Mouse (Mus musculus) ES-E14 (cell line): Measurements from ENCODE around the gene Osbpl8. TPM values are rescaled to one million over a fixed set of nuclear protein-coding genes. Genes with fewer than 3 reads are reported as not detected.

Experiments
- DNase-seq: peaks from one replicate; pipeline ENCODE4 v3.0.0-alpha.2; 2013; ENCODE audit warnings: low read depth, low spot score
- H3K27ac ChIP-seq: 2 replicates; pipeline ENCODE4 v1.5.1; 2012; ENCODE audit warnings: low read depth, mild to moderate bottlenecking, low read length, moderate library complexity, mixed read lengths; ENCODE audit not compliant: poor library complexity, insufficient read depth, severe bottlenecking
- H3K36me3 ChIP-seq: 2 replicates; pipeline ENCODE4 v1.6.1; 2012; ENCODE audit warnings: mild to moderate bottlenecking, low read length, moderate library complexity, mixed read lengths; ENCODE audit not compliant: control insufficient read depth, poor library complexity, insufficient read depth, severe bottlenecking
- H3K4me1 ChIP-seq, 2 experiments: fragments of 150-350 bp in 1 of 2; sonication (generic) in 1 of 2; 2 replicates each; pipeline ENCODE4 v1.6.1; 2012; ENCODE audit warnings: low read length in 2 of 2, mild to moderate bottlenecking in 1 of 2, mixed read lengths in 1 of 2; ENCODE audit not compliant: control insufficient read depth in 2 of 2, insufficient read depth in 2 of 2, poor library complexity in 1 of 2
- H3K4me3 ChIP-seq, 2 experiments: fragments of 150-350 bp in 1 of 2; sonication (generic) in 1 of 2; 2 replicates each; pipeline ENCODE4 v1.5.1; 2012; ENCODE audit warnings: low read length in 2 of 2, low read depth in 1 of 2, mild to moderate bottlenecking in 1 of 2, mixed read lengths in 1 of 2; ENCODE audit not compliant: insufficient read depth in 1 of 2, poor library complexity in 1 of 2, severe bottlenecking in 1 of 2
- H3K9ac ChIP-seq: 2 replicates; pipeline ENCODE4 v1.6.1; 2012; ENCODE audit warnings: low read depth, mild to moderate bottlenecking, low read length, mixed read lengths; ENCODE audit not compliant: poor library complexity, insufficient read depth, severe bottlenecking
- H3K9me3 ChIP-seq: fragments of 150-350 bp; sonication (generic); 2 replicates; pipeline ENCODE4 v1.6.1; 2012; ENCODE audit warnings: low read depth, mild to moderate bottlenecking, low read length; ENCODE audit not compliant: control insufficient read depth, insufficient read depth
- CHD2 ChIP-seq: IDR thresholded peaks from 2 replicates; pipeline ENCODE4 v1.6.1; 2014; ENCODE audit warnings: mild to moderate bottlenecking, low read depth, low read length, inconsistent platforms
- HCFC1 ChIP-seq: IDR thresholded peaks from 2 replicates; pipeline ENCODE4 v1.6.1; 2012; ENCODE audit warnings: low read length, inconsistent platforms, borderline replicate concordance; ENCODE audit not compliant: insufficient read depth
- MAFK ChIP-seq: IDR thresholded peaks from 2 replicates; pipeline ENCODE4 v1.6.1; 2014; ENCODE audit warnings: mild to moderate bottlenecking, low read depth, low read length, inconsistent platforms; ENCODE audit not compliant: insufficient read depth
- ZC3H11A ChIP-seq: IDR thresholded peaks from 2 replicates; pipeline ENCODE4 v1.6.1; 2012; ENCODE audit warnings: low read depth, mild to moderate bottlenecking, inconsistent platforms, low read length, borderline replicate concordance
- ZNF384 ChIP-seq: IDR thresholded peaks from 2 replicates; pipeline ENCODE4 v1.6.1; 2012; ENCODE audit warnings: low read depth, low read length, inconsistent platforms
- in situ Hi-C, 2 experiments: fragments of 600-800 bp; cut with MboI; formaldehyde crosslinking; loops; one replicate each; pipeline ENCODE4 v1.15.1; 2025; ENCODE audit warnings: low sequenced_read_pairs in 2 of 2, inconsistent platforms in 1 of 2; ENCODE audit not compliant: unreplicated experiment in 2 of 2
- total RNA-seq: library from RNA; depleted of rRNA; stranded (reverse); fragments of 300-350 nt; gene quantifications from 2 replicates; pipeline ENCODE4 v1.2.3, GENCODE M21; 2012

Gene Osbpl8
- total RNA-seq, 1 experiment: 20.7 TPM

- no peaks in the 10 kb centered on the region for H3K9me3 ChIP-seq
- H3K4me3 ChIP-seq: no peak overlapping the region
- no peaks in the 10 kb centered on the region for H3K36me3 ChIP-seq
- TF ChIP-seq MAFK (no peak), ZNF384 (no peak), CHD2 (no peak), HCFC1 (no peak), ZC3H11A (no peak)
- in situ Hi-C loops: no loop called here
- H3K4me1 ChIP-seq: no peaks in the 10 kb centered on the region
- no peak overlapping the region for H3K9ac ChIP-seq
- DNase-seq: no peak
- no peak overlapping the region for H3K27ac ChIP-seq
Measured at GRCm38 (mm10) chr10:111237434-111237833, 72.9 kb downstream of the Osbpl8 start.

GRCm38 (mm10) chr10:111242677-111243076 lies 78.1 kb downstream of the Osbpl8 start:
- no peaks in the 10 kb centered on the region for H3K4me1 ChIP-seq
- DNase-seq: no peak
- no peak overlapping the region for H3K4me3 ChIP-seq
- H3K27ac ChIP-seq: no peak overlapping the region
- in situ Hi-C loops: no loop called here
- no peaks in the 10 kb centered on the region for H3K9me3 ChIP-seq
- TF ChIP-seq ZNF384 (no peak), HCFC1 (no peak), MAFK (no peak), CHD2 (no peak), ZC3H11A (no peak)
- no peak overlapping the region for H3K9ac ChIP-seq
- H3K36me3 ChIP-seq: no peaks in the 10 kb centered on the region

GRCm38 (mm10) chr10:111247609-111248008 lies 83.1 kb downstream of the Osbpl8 start:
- Histone ChIP-seq H3K4me3 (no peak overlapping the region), H3K9ac (no peak overlapping the region), H3K9me3 (no peaks in the 10 kb centered on the region), H3K27ac (no peak overlapping the region), H3K4me1 (no peaks in the 10 kb centered on the region), H3K36me3 (no peaks in the 10 kb centered on the region)
- no peak for TF ChIP-seq MAFK
- TF ChIP-seq HCFC1: no peak
- no peak for TF ChIP-seq ZNF384
- no peak for TF ChIP-seq CHD2
- no peak for TF ChIP-seq ZC3H11A
- in situ Hi-C loops: no loop called here
- DNase-seq: no peak

DNA sequence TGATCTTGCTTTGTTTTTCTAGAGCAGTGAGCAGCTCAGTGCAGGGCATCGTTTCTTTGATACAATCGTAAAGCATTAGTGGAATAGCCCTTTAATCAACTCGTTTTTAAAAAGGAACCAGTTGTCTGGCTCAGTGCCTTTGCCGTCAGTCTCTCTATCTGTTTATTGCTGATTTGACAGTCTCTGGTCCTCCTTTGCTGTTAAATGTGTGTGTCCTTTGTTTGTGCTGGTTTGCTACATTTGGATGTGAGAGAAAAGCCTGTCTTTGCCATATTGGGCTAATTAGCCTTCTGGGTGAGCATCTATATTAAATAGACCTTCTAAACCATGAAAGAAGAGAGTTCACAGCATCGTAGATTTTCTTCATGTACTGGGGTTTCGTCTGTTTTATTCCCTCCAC lies 83.6 kb downstream of the Osbpl8 start:
- Histone ChIP-seq H3K9ac (no peak overlapping the region), H3K36me3 (no peaks in the 10 kb centered on the region)

DNA sequence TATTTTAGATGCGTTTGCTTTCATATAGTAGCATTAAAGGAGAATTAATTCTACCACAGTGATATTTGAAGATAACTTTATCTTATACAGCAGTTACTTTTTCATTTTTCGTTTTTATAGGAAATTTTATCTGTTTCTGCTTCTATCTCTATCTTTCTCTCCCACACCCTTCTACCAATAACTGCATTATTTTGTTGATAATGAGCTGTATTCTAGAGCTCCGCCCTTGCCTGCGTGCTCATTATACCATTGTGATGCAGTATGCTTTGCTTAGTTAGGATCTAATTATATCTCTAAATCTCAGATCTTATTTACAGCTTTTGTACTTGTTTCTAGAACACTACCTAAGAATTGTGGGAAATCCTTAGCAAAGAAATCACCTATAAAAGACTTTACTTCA lies 85.6 kb downstream of the Osbpl8 start:
- no peak overlapping the region for H3K9ac ChIP-seq
- no peak overlapping the region for H3K4me3 ChIP-seq
- no peak for TF ChIP-seq ZNF384
- TF ChIP-seq HCFC1: no peak
- TF ChIP-seq CHD2: no peak
- no peak for TF ChIP-seq MAFK
- no peak for TF ChIP-seq ZC3H11A
- no peaks in the 10 kb centered on the region for H3K9me3 ChIP-seq
- no peak for DNase-seq
- in situ Hi-C loops: no loop called here
- no peak overlapping the region for H3K27ac ChIP-seq
- no peaks in the 10 kb centered on the region for H3K4me1 ChIP-seq
- H3K36me3 ChIP-seq: no peaks in the 10 kb centered on the region

More for the DNA sequence above, 83.6 kb downstream of the Osbpl8 start:
- in situ Hi-C loops: no loop called here
- H3K27ac ChIP-seq: no peak overlapping the region
- H3K9me3 ChIP-seq: no peaks in the 10 kb centered on the region
- no peaks in the 10 kb centered on the region for H3K4me1 ChIP-seq
- no peak overlapping the region for H3K4me3 ChIP-seq
- DNase-seq: no peak
- TF ChIP-seq ZNF384 (no peak), ZC3H11A (no peak), MAFK (0 out of 2 replicates have a peak, but pooled peaks have one; percentile 17), HCFC1 (no peak)
